Comparison of ENCODE assay signal across 23 mouse cellular contexts in the genomic region with DNA sequence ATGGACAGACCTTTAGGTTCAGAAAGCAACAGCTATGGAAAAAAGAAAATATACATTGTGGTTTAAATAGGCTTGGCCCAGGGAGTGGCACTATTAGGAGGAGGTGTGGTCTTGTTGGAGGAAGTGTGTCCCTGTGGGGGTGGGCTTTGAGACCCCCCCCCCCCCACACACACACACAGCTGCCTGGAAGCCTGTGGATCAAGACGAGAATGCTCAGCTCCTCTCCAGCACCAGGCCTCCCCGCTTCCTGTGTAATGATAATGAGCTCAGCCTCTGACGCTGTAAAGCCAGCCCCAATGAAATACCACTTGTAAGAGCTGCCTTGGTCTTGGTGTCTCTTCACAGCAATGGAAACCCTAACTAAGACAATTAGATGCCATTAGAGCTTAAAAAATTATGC. TPM values are rescaled to one million over a fixed set of nuclear protein-coding genes. Genes with fewer than 3 reads are reported as not detected.
DNase-seq lines count a peak whose midpoint lies in the region; ATAC-seq and TF ChIP-seq lines count a peak whose summit lies in the region.
"Had no signal": no experiment of that assay in that cellular context is flagged by ENCODE, and none has a peak within 500 bp of the region (broad histone marks: within the 10 kb centered on the region; RNA-seq: fewer than 3 reads in every experiment).

No protein-coding gene starts in this region.

- peak overlapping the region; percentile 43 for H3K27ac ChIP-seq in heart, embryonic 13.5 days (replicated peaks)
- H3K27ac ChIP-seq in liver, embryonic 12.5 days: 0 out of 2 replicates have a peak overlapping the region, but pooled peaks have one; percentile 14
- H3K27ac ChIP-seq in ES-Bruce4 (ENCODE audit: insufficient read depth, low read length): no peak overlapping the region
- H3K27ac ChIP-seq: embryonic facial prominence, embryonic 15.5 days; forebrain, embryonic 10.5 days; forebrain, embryonic 15.5 days; heart, adult 2 months; hindbrain, embryonic 15.5 days had no signal

- DNase-seq in heart, postnatal 36 days: no peak
- no peak for DNase-seq in liver
- DNase-seq in R1 (ENCODE audit: low read depth, low spot score): peak; percentile 81
- no peak for DNase-seq in layer of hippocampus, postnatal 10 days (ENCODE audit: low spot score in 2 of 2)
- DNase-seq: adrenal gland, postnatal 14 days; cerebellum, adult 11-12 months; cerebellum, adult 9-10 months; cerebellum, postnatal 25 days; embryo, embryonic 11 days; heart, adult 2 months; kidney, adult 2 months had no signal

- no peak overlapping the region for H3K4me3 ChIP-seq in heart, embryonic 13.5 days
- no peak overlapping the region for H3K4me3 ChIP-seq in liver, embryonic 12.5 days
- H3K4me3 ChIP-seq in ES-Bruce4 (ENCODE audit: low read depth, low read length): no peak overlapping the region
- H3K4me3 ChIP-seq: embryonic facial prominence, embryonic 15.5 days; erythroblast, embryonic 14.5 days; forebrain, embryonic 10.5 days; forebrain, embryonic 15.5 days; heart, adult 2 months; hindbrain, embryonic 15.5 days had no signal

- TF ChIP-seq POLR2A in ES-Bruce4 (IDR thresholded peaks at IDR 0.05; ENCODE audit: insufficient read depth, low read length): no peak

- H3K4me2 ChIP-seq in heart, embryonic 13.5 days: no peak overlapping the region
- H3K4me2 ChIP-seq in liver, embryonic 12.5 days: no peak overlapping the region
- H3K4me2 ChIP-seq: embryonic facial prominence, embryonic 15.5 days; forebrain, embryonic 15.5 days; hindbrain, embryonic 15.5 days had no signal

- 14% methylated on average over 3 of the region's 3 CpGs for WGBS in heart, embryonic 13.5 days
- WGBS in liver, embryonic 12.5 days (ENCODE audit: insufficient replicate concordance): 22% methylated on average over 3 of the region's 3 CpGs

- H3K9me3 ChIP-seq in heart, embryonic 13.5 days: no peaks in the 10 kb centered on the region
- H3K9me3 ChIP-seq in liver, embryonic 12.5 days (replicated peaks): no peaks in the 10 kb centered on the region
- no peaks in the 10 kb centered on the region for H3K9me3 ChIP-seq in ES-Bruce4 (replicated peaks; ENCODE audit: control insufficient read depth, insufficient read depth, low read length, poor library complexity, severe bottlenecking)
- H3K9me3 ChIP-seq: embryonic facial prominence, embryonic 15.5 days; forebrain, embryonic 10.5 days; forebrain, embryonic 15.5 days; G1E; hindbrain, embryonic 15.5 days had no signal

- H3K27me3 ChIP-seq in heart, embryonic 13.5 days (replicated peaks): no peaks in the 10 kb centered on the region
- no peaks in the 10 kb centered on the region for H3K27me3 ChIP-seq in liver, embryonic 12.5 days (replicated peaks)
- H3K27me3 ChIP-seq in ES-Bruce4 (ENCODE audit: control insufficient read depth, insufficient read depth, low read length, poor library complexity, severe bottlenecking): no peaks in the 10 kb centered on the region
- H3K27me3 ChIP-seq: CH12.LX; embryonic facial prominence, embryonic 15.5 days; forebrain, embryonic 15.5 days; hindbrain, embryonic 15.5 days had no signal

- no peak overlapping the region for H3K9ac ChIP-seq in heart, embryonic 13.5 days
- H3K9ac ChIP-seq in liver, embryonic 12.5 days: no peak overlapping the region
- no peak overlapping the region for H3K9ac ChIP-seq in ES-Bruce4 (ENCODE audit: low read depth, poor library complexity, severe bottlenecking)
- H3K9ac ChIP-seq: embryonic facial prominence, embryonic 15.5 days; forebrain, embryonic 15.5 days; hindbrain, embryonic 15.5 days had no signal

- TF ChIP-seq CTCF in ES-Bruce4 (IDR thresholded peaks at IDR 0.05; ENCODE audit: low read depth, low read length): no peak

- H3K4me1 ChIP-seq in heart, embryonic 13.5 days: peaks cover 19% of the 10 kb centered on the region
- H3K4me1 ChIP-seq in liver, embryonic 12.5 days: peaks cover 25% of the 10 kb centered on the region
- peaks cover 6% of the 10 kb centered on the region for H3K4me1 ChIP-seq in ES-Bruce4 (ENCODE audit: control insufficient read depth, insufficient read depth, low read length)
- H3K4me1 ChIP-seq: embryonic facial prominence, embryonic 15.5 days; forebrain, embryonic 15.5 days had no signal

- intact Hi-C loops in heart, postnatal 36 days (cut with DNase I): no loop called here

- peaks cover 42% of the 10 kb centered on the region for H3K36me3 ChIP-seq in heart, embryonic 13.5 days
- peaks cover 28% of the 10 kb centered on the region for H3K36me3 ChIP-seq in liver, embryonic 12.5 days
- H3K36me3 ChIP-seq in ES-Bruce4 (ENCODE audit: control insufficient read depth, insufficient read depth, low read length, poor library complexity, severe bottlenecking): peaks cover 6% of the 10 kb centered on the region
- H3K36me3 ChIP-seq: hindbrain, embryonic 15.5 days had no signal

- no peak for ATAC-seq in heart, embryonic 13.5 days (ENCODE audit: extremely low read depth, insufficient number of reproducible peaks, low FRiP score, low TSS enrichment)
- ATAC-seq in liver, embryonic 12.5 days: no peak
- ATAC-seq: activated CD4-positive, CD25-positive, alpha-beta regulatory T cell, adult 4 months; forebrain, embryonic 15.5 days; intestine, embryonic 16.5 days had no signal

- TF ChIP-seq EP300 in ES-Bruce4 (IDR thresholded peaks at IDR 0.05; ENCODE audit: insufficient read depth, low read depth, low read length): 0 out of 2 replicates have a peak, but pooled peaks have one; percentile 32

RNA-seq across cellular contexts. Expression of a gene that starts 14.3 kb away (rescaled TPM):
- polyA plus RNA-seq in heart, embryonic 13.5 days (2015; fragmentation: Nextera tagmentation; extraction: Ambion mirVana): 944 and 1,024 TPM in 2 replicates
- total RNA-seq in heart, postnatal 36 days (2021): 100 to 1,000 TPM; 870 to 936 TPM
- 991 and 1,051 TPM in 2 replicates for polyA plus RNA-seq in liver, embryonic 12.5 days (2016; fragmentation: Nextera tagmentation; extraction: Ambion mirVana)
- 2,551 and 2,648 TPM in 2 replicates for polyA plus RNA-seq in ES-Bruce4 (2011; ENCODE audit: insufficient read depth, insufficient read length, low read depth, missing spikeins)
- total RNA-seq in layer of hippocampus, postnatal 10 days (2021): 100 to 1,000 TPM; 682 to 705 TPM
